Mouse (Mus musculus) forebrain, embryonic 10.5 days (tissue): ENCODE measurements around the gene Tmem191c. TPM values are rescaled to one million over a fixed set of nuclear protein-coding genes. Genes with fewer than 3 reads are reported as not detected.
"Not testable (repeated sequence)": the region's sequence is repeated elsewhere in the genome, so short reads cannot be mapped to it uniquely, and the experiment has no call there.

ENCODE experiments used
- DNase-seq: peaks from one replicate; pipeline ENCODE4 v3.0.0-alpha.2; 2017; ENCODE audit warnings: low spot score; ENCODE audit errors: extremely low spot score
- H3K27ac ChIP-seq: fragments of 300-500 bp; sonication (generic); 2 replicates; pipeline ENCODE4 v1.5.1; 2016; ENCODE audit warnings: mild to moderate bottlenecking
- H3K27me3 ChIP-seq: fragments of 300-500 bp; sonication (generic); 2 replicates; pipeline ENCODE4 v1.6.1; 2016; ENCODE audit warnings: mild to moderate bottlenecking; ENCODE audit not compliant: poor library complexity, severe bottlenecking
- H3K36me3 ChIP-seq: fragments of 300-500 bp; sonication (generic); replicated peaks from 2 replicates; pipeline ENCODE4 v1.6.1; 2016; ENCODE audit warnings: mild to moderate bottlenecking, moderate library complexity
- H3K4me1 ChIP-seq: fragments of 300-500 bp; sonication (generic); 2 replicates; pipeline ENCODE4 v1.6.1; 2016
- H3K4me3 ChIP-seq: fragments of 300-500 bp; sonication (generic); 2 replicates; pipeline ENCODE4 v1.5.1; 2016; ENCODE audit warnings: mild to moderate bottlenecking, moderate library complexity
- H3K9me3 ChIP-seq: fragments of 300-500 bp; sonication (generic); 2 replicates; pipeline ENCODE4 v1.6.1; 2016; ENCODE audit warnings: mild to moderate bottlenecking, moderate library complexity
- WGBS: fragments of 180-500 bp; shearing (Covaris S2); methylation state at CpG from one replicate; pipeline ENCODE4 v1.1.7; 2016; 5-methylcytosine and 5-hydroxymethylcytosine counted together
- polyA plus RNA-seq: library from polyadenylated mRNA; unstranded; fragments of >200 nt; fragmentation: Nextera tagmentation; extraction: Ambion mirVana; gene quantifications from 2 replicates; pipeline ENCODE4 v1.2.1, GENCODE M21; 2016

Tmem191c gene
- 7.8 and 8.8 TPM in 2 replicates for polyA plus RNA-seq

DNA sequence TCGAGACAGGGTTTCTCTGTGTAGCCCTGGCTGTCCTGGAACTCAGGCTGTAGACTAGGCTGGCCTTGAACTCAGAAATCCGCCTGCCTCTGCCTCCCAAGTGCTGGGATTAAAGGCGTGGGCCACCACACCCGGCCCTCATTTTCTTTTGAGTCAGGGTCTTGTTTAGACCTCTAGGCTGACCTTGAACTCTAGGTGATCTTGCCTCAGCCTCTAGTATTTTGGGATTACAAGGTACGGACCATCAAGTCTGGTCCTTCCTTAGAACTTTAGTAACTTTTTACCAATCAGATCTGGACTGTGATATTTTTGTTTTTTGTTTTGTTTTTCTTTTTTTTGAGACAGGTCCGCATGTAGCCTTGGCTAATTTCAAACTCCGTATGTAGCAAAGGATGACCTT is at the start of gene Tmem191c:
Gene Tmem191c, plus strand, starts transcription at position 357 of the 400 bp plus-strand sequence.
- H3K9me3 ChIP-seq = peaks cover 4% of the 10 kb centered on the region; the same call in 1 of the 2 replicates
- DNase-seq = no peak
- H3K36me3 ChIP-seq = peaks cover 20% of the 10 kb centered on the region
- H3K27me3 ChIP-seq = peaks cover 38% of the 10 kb centered on the region
- peak within 1 kb of the TSS; percentile 70 for H3K4me3 ChIP-seq
- 60% methylated on average over 7 of the region's 7 CpGs for WGBS
- peaks cover 23% of the 10 kb centered on the region for H3K4me1 ChIP-seq
- H3K27ac ChIP-seq = peak within 1 kb of the TSS; percentile 83

DNA sequence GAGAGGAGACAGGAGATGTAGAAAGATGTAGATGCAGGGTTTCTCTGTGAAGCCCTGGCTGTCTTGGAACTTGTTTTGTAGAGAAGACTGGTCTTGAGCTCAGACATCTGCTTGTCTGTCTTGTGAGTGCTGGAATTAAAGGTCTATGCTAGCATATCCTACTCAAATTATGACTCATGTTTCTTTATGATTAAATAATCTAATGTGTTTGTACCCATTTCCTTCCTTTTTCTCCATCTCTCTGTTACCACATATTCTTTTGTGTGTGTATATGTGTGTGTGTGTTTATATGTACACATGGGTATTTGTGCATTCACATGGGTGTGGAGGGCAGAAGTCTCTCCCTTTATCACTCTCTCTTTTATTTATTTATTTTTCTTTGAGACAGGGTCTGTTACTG is 49.4 kb upstream of the Tmem191c start:
- H3K4me1 ChIP-seq = no peaks in the 10 kb centered on the region
- no peak overlapping the region for H3K27ac ChIP-seq
- H3K36me3 ChIP-seq = no peaks in the 10 kb centered on the region
- no peak for DNase-seq
- H3K27me3 ChIP-seq = 0 out of 2 replicates have a peak, but pooled peaks cover 4% of the 10 kb centered on the region
- peaks cover 11% of the 10 kb centered on the region; the same call in 1 of the 2 replicates for H3K9me3 ChIP-seq
- no peak overlapping the region for H3K4me3 ChIP-seq

DNA sequence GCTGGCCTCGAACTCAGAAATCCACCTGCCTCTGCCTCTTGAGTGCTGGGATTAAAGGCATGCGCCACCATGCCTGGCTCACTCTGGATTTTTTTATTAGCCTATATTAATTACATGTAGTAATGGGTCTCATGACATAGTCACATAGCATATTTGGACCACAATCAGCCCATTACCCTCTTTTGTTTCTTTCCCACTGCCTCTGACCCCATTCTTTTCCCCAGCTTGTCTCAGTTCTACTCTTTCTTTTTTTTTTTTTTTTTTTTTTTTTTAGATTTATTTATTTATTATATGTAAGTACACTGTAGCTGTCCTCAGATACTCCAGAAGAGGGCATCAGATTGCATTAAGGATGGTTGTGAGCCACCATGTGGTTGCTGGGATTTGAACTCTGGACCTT is 44.4 kb upstream of the Tmem191c start:
- not testable (repeated sequence) for DNase-seq, H3K27ac ChIP-seq, H3K27me3 ChIP-seq, H3K4me3 ChIP-seq, H3K36me3 ChIP-seq
- Histone ChIP-seq H3K9me3 (peaks cover 11% of the 10 kb centered on the region; the same call in 1 of the 2 replicates), H3K4me1 (peaks cover 32% of the 10 kb centered on the region)
- WGBS = 96% methylated on average over 2 of the region's 2 CpGs

DNA sequence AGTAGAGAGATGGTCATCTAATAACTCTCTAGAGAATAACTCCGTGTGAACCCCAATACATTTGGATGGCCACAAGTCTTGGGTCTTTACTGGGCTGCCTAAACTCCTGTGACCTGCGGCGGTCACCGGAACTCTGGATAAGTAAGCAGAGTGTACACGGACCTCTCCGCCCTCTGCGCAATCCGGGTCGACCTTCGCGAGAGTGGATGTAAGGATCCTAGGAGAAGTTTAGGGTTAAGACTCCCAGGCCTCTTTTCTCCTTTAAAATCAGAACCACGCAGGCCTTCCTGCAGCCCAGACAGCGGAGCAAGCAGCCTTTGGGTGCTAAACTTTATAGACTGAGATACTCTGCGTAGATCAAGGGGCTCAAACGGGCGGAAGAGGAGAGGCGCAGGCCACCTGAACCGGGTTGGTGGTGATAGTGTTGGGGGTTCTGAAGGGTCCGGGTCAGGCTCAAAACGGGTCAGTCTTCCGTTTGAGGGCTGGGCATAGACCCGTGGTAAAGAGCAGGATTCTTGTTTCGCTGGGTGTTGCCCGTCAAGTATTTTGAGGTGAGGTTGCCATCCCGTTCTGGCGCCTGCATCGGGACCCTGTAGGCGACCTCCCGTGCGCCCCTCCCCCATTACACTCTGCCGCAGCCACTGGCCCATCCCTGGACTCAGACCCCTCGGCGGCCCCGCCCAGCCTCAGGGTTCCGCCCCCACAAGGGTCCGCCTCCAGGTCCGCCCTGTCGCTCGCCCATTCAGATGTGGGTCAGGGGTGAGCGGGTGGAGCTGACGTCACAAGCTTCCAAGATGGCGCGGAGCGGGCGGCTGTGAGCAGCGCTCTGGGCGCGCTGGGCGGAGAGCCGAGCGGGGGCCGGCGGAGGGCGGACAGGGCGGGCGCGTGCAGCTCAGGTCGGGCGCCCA is 42.8 kb upstream of the Tmem191c start, which contains the start of gene Hic2:
Gene Hic2, plus strand, starts transcription at position 779 of the 908 bp plus-strand sequence.
- DNase-seq = peak; percentile 98
- Histone ChIP-seq H3K27me3 (peaks cover 6% of the 10 kb centered on the region; the same call in 1 of the 2 replicates), H3K4me1 (peaks cover 40% of the 10 kb centered on the region), H3K27ac (peak within 1 kb of the TSS; percentile 98), H3K36me3 (no peaks in the 10 kb centered on the region), H3K9me3 (peaks cover 11% of the 10 kb centered on the region; the same call in 1 of the 2 replicates), H3K4me3 (peak within 1 kb of the TSS; percentile 93)
- under 1% methylated on average over 59 of the region's 59 CpGs for WGBS

DNA sequence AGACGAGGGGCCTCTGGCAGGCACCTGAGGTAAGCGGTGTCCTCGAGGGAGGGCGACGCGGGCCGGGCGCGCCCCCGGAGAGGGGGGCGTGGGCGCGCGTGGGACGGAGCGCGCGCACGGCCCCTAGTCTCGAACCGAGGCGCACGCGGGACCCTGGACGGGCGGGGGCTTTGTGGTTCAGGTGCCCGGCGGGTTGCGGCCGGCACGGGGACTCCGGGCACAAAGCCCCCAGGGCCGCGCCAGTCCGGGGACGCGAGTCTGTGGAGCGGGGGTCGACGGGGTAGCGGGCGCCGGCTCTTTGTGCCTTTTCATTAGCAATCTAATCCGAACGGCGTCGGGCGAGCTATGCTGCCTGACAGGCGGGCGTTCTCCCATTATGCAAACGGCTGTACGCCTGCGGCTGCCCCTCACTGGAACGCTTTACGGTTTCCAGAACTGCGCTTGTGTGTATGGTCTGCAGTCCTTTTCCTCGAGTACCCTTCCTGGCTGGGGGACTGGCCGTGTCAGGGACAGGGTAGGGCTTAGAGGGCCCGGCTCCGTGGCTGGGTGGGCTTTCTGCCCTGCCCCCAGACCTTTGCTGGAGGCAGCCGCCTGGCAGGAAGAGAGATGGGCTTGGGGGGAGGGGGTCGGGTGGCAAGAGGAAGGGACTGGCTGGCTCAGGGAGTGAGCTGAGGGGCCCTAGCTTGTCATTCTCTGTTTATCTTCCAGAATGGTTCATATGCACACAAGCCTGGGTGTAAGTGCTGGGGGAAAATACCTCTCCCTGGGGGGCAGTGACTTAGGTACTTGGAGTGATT is 42.0 kb upstream of the Tmem191c start:
- Histone ChIP-seq H3K4me1 (peaks cover 48% of the 10 kb centered on the region), H3K27ac (peak overlapping the region; percentile 98), H3K27me3 (peaks cover 6% of the 10 kb centered on the region; the same call in 1 of the 2 replicates), H3K36me3 (0 out of 2 replicates have a peak, but pooled peaks cover under 1% of the 10 kb centered on the region), H3K4me3 (peak overlapping the region; percentile 93), H3K9me3 (peaks cover 11% of the 10 kb centered on the region; the same call in 1 of the 2 replicates)
- WGBS = under 1% methylated on average over 61 of the region's 62 CpGs
- peak; percentile 79 for DNase-seq

DNA sequence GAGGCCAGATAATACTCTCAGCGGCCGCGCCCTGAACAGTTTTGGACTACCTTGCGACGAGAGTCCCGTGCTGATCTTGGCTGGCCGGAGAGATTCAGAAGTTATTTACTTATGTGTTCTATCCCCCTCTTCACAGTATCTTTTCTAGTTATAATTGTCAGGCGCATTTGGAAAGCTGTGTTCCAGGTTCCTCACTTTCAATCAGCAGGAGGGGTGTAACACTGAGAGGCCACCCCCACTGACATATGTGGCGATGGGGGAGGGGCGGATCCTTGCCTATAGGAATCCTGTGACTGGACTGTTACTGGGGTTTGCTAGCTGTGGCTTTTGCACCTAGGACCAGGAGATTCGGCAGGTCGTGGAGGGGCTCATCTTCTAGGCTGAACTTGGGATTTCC is 41.4 kb upstream of the Tmem191c start:
- H3K27ac ChIP-seq = peak overlapping the region; percentile 98
- peaks cover 7% of the 10 kb centered on the region; the same call in 1 of the 2 replicates for H3K9me3 ChIP-seq
- H3K27me3 ChIP-seq = peaks cover 6% of the 10 kb centered on the region; the same call in 1 of the 2 replicates
- WGBS = 3% methylated on average over 12 of the region's 12 CpGs
- H3K4me3 ChIP-seq = peak overlapping the region; percentile 93
- DNase-seq = no peak
- 0 out of 2 replicates have a peak, but pooled peaks cover 3% of the 10 kb centered on the region for H3K36me3 ChIP-seq
- H3K4me1 ChIP-seq = peaks cover 53% of the 10 kb centered on the region

DNA sequence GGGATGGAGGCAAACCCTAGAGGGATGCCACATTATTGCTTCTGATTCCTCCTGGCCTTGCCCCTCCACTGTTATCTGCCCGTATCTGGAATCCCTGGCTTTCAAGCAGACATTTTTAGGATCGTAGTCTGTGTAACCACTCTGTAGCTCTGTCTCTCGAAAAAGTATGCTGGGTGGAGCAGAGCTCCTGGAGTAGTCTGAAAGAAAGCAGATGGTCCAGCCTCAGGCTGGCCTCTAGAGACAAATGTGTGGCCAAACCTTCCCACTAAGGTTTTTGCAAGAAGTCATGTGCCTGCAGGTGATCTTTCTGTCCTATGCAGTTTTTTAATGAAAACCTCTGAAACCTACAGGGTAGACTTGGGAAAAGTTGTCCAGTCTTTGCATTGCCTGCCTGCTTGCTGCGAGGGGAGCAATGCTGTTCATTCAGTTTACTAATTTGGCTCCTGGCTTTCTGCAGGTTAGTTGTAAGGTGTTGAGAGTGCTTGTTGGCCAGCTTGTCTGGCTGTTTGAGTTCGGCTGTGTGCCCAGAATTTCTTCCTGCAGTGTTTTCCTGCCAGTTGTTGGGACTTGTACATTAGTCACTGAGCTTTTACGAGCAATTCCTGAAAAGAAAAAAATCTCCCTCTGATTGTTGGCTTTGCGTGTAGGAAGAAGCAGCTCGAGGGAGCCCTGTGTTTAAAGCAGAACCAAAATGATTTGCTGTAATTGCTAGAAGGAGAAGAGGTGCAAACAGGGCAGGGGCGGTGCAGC is 40.8 kb upstream of the Tmem191c start:
- no peak for DNase-seq
- 0 out of 2 replicates have a peak, but pooled peaks cover 3% of the 10 kb centered on the region for H3K36me3 ChIP-seq
- 65% methylated on average over 9 of the region's 9 CpGs for WGBS
- peaks cover 6% of the 10 kb centered on the region; the same call in 1 of the 2 replicates for H3K27me3 ChIP-seq
- peaks cover 1% of the 10 kb centered on the region; the same call in 1 of the 2 replicates for H3K9me3 ChIP-seq
- H3K4me1 ChIP-seq = peaks cover 56% of the 10 kb centered on the region
- H3K27ac ChIP-seq = peak overlapping the region; percentile 98
- peak overlapping the region; percentile 93 for H3K4me3 ChIP-seq

DNA sequence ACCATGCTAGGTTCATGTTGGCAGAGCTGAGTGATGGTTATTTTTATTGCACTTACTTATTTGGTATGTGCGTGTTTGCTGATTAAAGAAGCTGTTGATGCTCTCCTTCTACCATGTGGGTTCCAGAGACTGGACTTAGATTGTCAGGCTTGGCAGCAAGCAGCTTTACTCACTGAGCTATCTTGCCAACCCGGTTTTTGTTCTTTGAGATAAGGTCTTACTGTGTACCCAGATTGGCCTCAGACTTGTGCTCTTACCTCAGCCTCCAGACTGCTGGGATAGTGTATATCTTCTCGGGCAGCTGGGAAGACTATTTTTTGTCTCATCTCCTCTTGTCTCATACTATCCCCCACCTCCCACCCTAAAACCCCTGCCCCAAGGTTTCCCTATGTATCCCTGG is 38.2 kb upstream of the Tmem191c start:
- H3K27ac ChIP-seq = no peak overlapping the region
- H3K36me3 ChIP-seq = peaks cover 3% of the 10 kb centered on the region; the same call in 1 of the 2 replicates
- H3K27me3 ChIP-seq = no peaks in the 10 kb centered on the region
- peaks cover 58% of the 10 kb centered on the region for H3K4me1 ChIP-seq
- no peaks in the 10 kb centered on the region for H3K9me3 ChIP-seq
- no peak overlapping the region for H3K4me3 ChIP-seq
- no peak for DNase-seq
- WGBS = 90% methylated on average over 3 of the region's 3 CpGs

DNA sequence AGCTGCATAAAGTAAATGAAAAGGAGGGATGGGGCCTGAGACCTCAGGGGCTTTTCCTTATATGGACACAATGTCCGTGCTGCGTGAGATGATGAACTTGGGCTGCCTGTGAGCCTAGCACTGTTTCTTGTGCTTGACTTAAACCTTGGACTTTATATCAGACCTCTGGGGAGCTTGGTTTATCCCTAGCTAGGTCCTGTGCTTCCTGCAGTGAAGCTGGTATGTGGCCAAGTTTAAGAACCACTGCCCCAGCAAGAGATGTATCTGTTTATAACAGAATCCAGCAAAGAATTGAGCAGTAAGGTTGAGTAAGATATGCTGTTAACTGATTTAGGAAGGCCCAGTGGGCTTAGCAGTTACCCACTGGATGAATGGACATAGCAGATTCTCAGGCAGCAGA is 36.5 kb upstream of the Tmem191c start:
- 93% methylated on average over 2 of the region's 2 CpGs for WGBS
- Histone ChIP-seq H3K4me3 (no peak overlapping the region), H3K4me1 (peaks cover 57% of the 10 kb centered on the region), H3K27me3 (no peaks in the 10 kb centered on the region), H3K27ac (no peak overlapping the region), H3K9me3 (no peaks in the 10 kb centered on the region), H3K36me3 (peaks cover 11% of the 10 kb centered on the region)
- DNase-seq = no peak

DNA sequence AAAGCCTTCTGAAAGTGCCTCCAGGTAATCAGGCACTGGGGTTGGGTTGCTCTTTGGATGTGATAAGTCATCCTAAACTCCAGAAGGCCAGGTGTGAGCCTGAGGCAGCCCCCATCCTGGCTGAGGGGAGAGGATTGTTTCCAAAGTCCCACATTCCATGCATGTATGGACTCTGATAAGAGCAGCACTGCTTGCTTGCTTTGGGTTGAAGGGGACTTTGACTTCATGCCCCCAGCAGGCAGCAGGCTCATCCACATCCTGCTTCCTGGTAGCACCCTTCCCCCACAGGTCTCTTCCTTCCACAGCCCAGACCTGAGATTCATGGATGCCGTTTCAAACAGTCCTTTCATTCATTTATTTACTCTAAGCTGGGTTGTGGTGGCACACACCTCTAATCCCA is 32.1 kb upstream of the Tmem191c start:
- DNase-seq = no peak
- H3K9me3 ChIP-seq = no peaks in the 10 kb centered on the region
- H3K27me3 ChIP-seq = no peaks in the 10 kb centered on the region
- H3K27ac ChIP-seq = no peak overlapping the region
- 75% methylated on average over 1 of the region's 1 CpGs for WGBS
- no peak overlapping the region for H3K4me3 ChIP-seq
- H3K36me3 ChIP-seq = peaks cover 11% of the 10 kb centered on the region
- peaks cover 22% of the 10 kb centered on the region for H3K4me1 ChIP-seq

DNA sequence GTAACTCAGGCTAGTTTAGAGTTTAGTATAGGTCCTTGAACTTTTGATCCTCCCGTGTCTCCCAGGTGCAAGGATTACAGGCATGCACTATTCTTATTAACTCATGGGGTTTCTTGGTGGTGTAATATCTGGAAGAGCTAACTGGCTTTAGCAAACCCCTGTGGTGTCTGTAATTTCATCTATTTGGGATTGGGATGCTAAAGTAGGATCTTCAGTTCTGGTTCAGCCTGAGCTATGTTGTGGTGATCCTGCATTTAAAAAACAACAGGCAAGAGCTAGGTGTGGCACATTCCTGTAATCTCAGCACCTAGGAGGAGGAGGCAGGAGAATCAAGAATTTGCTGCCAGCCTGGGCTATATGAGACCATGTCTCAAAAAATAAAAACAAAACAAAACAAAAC is 30.9 kb upstream of the Tmem191c start:
- H3K4me3 ChIP-seq = no peak overlapping the region
- 76% methylated on average over 1 of the region's 1 CpGs for WGBS
- H3K27ac ChIP-seq = no peak overlapping the region
- H3K27me3 ChIP-seq = no peaks in the 10 kb centered on the region
- no peak for DNase-seq
- H3K4me1 ChIP-seq = peaks cover 20% of the 10 kb centered on the region
- no peaks in the 10 kb centered on the region for H3K9me3 ChIP-seq
- peaks cover 9% of the 10 kb centered on the region for H3K36me3 ChIP-seq

DNA sequence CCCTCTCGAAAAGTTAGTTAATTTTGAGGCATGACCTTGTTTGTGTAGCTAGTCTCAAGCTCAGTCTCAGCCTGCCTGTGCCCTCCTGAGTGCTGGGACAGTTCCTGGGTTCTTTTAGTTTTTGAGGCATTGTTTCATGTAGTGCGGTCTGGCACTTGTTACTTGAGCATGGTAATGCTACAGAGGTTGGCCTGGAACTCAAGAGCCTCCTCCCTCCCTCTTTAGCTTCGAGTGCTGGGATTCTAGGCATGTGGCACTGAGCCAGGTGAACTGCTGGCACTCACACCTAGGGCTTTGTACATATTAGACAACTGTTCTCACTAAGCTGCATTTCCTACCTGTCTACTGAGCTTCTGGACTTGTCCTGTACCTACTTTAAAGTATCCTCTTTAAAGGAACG is 28.1 kb upstream of the Tmem191c start:
- Histone ChIP-seq H3K36me3 (peaks cover 9% of the 10 kb centered on the region), H3K27ac (no peak overlapping the region), H3K4me3 (no peak overlapping the region), H3K27me3 (no peaks in the 10 kb centered on the region), H3K9me3 (no peaks in the 10 kb centered on the region), H3K4me1 (peaks cover 33% of the 10 kb centered on the region)
- WGBS = 87% methylated on average over 4 of the region's 4 CpGs
- no peak for DNase-seq
